Mouse (Mus musculus) G1E (cell line): ENCODE measurements around the gene Ccl27a.

Source experiments
- CTCF ChIP-seq: IDR thresholded peaks from 2 replicates; pipeline ENCODE4 v1.5.1; 2012; ENCODE audit warnings: low read depth, low read length, inconsistent platforms, mixed read lengths
- POLR2AphosphoS5 ChIP-seq: IDR thresholded peaks from 2 replicates; pipeline ENCODE4 v1.6.1; 2012; ENCODE audit warnings: low read depth, low read length, inconsistent platforms; ENCODE audit not compliant: insufficient replicate concordance
- TAL1 ChIP-seq: conservative IDR thresholded peaks from 2 replicates; pipeline ENCODE4 v1.6.1; 2012; ENCODE audit warnings: low read depth, low read length, inconsistent platforms, mixed read lengths

- TF ChIP-seq CTCF: no peak
- no peak for TF ChIP-seq TAL1
- no peak for TF ChIP-seq POLR2AphosphoS5
Measured at GRCm38 (mm10) chr4:41761680-41762079, 12.4 kb downstream of the Ccl27a start.
